Mouse (Mus musculus): ENCODE measurements at regions not wholly inside any gene's neighbourhood (a gene's known extent, or its start where the extent isn't known, plus 50 kb on each side); places are given as distances from the start of the nearest gene placed in this dataset.

DNA sequence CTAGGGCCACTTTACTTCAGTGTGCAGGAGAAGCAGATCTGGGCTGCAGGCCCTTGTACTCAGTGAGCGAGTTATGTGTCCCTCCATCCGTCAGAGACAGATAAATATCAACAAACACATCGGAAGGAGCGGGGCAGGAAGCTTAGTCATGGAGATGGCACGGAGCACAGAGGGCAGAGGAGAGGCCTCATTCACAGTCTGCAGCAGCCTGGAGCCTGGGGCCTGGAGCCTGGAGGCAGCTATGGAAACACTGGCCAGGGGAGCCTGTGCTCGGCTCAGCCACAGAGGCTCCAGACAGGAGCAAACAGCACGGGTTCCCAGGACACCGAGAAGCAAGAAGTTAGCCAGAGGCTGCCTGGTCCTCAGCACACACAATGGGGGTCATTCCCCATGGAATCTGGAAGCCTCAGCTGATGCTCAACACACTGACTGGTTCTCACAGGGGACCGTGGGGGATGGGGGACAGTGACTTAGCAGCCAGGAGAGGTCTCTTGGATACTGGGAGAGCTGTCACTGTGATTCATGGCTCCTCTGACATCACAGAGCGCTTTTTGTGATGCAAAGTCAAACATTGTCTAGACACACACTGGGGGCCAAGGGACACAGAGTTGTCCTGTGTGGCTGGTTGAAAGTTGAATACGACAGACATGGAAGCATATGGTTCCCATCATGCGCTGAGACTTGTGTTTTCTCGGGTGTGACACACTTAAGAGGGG is 82.2 kb upstream of the Sulf2 start:
- DNase-seq (ENCODE audit: low read depth, low spot score): no peak

DNA sequence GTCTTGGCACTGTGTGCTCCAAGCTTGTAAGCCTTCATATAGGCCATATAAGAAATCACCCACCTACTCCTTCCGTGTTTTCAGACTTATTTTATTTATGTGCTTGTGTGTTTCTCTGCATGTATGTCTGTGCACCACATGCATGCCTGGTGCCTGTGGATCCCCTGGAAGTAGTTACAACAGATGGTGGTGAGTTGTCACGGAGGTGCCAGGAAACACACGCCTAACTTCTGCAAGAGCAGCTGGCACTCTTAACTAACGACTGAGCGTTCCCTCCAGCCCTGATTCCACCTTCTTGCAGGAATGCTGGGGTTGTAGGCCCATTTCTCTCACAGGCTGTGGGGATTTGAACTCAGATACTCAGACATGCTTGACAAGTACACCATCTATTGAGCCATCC is 80.6 kb upstream of the Sulf2 start:
- peak; percentile 58 for DNase-seq (ENCODE audit: low read depth, low spot score)

DNA sequence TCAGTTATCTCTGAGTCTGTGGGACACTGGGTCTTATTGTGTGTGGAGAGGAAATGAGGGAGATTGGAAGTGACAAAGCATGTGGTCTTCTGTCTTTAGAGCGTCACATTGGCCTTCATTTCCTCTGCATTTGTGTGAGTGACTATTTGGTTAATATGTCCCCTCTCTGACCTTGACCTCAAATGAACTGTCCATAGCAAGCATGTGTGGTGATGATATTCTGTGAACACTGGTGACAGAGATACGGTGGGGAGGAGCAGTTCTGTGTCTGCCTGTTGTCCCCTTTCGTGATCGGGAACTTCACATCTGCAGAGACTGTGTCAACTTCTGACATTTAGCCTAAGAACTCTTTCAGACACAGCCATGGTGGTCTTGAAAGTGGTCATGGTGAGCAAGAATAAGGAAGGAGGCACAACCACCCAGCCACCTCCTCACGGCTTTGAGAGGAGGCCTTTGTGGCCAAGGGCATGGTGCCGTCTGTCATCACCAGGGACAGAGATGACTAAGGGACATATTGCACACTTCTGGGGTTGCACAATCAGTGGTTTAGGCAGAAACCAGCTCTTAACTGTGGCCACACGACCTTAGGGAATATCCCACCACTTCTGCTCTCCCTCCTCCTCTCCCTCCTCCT is 79.2 kb upstream of the Sulf2 start:
- DNase-seq (ENCODE audit: low read depth, low spot score): no peak

DNA sequence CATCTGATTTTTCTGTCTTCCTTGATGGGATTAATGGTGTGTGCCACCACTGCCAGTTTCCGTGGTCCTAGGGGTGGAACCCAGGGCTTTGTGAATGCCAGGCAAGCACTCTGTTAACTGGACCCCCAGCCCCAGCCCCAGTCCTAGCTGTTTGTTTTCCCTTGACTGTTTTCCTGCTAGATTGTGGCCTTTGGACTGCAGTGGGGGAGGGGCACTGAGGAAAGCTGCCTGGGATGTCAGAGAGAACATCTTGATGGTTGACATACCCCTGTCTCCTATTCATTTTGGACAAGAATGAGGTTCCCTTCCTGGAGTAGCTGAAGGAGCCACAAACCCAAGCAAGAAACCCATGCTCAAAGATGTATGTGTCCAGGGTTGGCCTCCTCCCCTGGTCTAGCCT is 77.8 kb upstream of the Sulf2 start:
- DNase-seq (ENCODE audit: low read depth, low spot score): no peak

DNA sequence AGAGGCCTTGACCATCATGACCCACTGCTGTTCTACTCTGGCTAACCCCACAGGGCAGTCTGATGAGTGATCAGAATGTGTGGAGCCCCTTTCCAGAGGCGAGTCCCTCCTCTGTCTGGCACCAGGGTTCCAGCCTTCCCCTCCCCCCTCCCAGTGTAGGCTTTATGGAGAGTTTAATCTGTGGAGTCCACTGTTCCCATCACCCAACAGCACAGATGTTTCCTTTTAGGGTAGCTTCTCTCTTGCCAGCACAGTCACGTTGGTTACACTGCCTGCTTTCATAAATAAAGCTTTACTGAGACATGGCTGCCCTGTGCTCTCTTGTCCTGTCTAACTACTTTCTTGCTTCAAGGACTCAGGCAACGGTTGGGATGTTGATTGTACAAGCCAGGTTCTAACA is 76.9 kb upstream of the Sulf2 start:
- peak; percentile 35 for DNase-seq (ENCODE audit: low read depth, low spot score)

DNA sequence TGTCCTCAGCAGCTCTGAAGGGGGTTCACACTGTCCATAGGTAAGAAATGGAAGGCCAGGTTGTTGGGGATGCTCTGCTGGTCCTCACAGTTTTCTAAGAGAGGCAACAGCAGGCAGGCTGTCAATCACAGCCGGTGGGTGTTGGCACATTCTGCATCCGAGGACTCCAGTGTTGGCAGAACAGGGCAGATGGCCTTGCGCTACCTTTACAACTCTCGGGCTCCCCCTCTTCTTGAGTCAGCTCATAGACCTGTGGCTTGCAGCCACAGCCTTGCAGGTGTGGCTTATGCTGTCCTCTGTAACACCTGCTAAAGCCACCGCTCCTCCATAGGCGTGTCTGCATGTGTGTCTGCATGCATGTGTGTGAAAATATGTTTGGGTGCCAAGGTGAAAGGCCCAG is 75.2 kb upstream of the Sulf2 start:
- DNase-seq (ENCODE audit: low read depth, low spot score): no peak

DNA sequence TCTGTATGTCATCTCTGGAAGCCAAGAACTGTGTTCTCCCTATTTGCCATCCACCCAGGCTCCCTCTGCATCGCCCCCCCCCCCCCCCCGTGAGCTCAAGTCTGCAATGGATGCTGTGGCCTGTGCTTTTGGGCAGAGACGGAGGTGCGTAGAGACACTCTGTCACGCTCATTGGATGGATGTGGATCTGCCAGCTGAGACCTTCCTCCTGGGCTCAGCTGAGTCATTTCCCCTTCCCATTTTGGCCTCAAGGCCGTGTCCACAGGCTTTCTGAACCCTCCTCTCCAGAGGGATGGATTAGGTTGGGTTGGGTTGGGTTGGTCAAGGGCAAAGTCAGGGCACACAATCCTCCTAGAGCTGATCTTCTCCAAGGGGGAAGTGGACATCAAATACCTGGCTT is 72.9 kb upstream of the Sulf2 start:
- no peak for DNase-seq (ENCODE audit: low read depth, low spot score)

DNA sequence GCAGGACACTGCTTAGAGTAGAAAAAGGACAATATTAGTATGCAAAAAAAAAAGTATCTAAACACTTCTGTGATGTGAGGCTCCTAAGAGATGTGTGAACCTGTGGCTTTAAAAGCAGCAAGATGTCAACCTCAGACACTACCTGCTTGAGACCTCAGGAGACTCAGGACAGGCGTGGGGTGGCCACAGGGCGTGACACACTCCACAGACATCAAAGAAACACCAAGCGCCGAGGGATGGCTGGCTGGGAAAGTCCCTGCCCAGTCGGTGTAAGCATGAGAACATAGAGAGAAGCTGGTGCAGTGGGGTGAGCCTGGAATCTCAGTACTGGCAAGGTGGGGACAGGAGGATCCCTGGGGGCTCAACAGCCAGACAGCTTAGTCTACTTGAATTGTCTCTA is 72.0 kb upstream of the Sulf2 start:
- DNase-seq (ENCODE audit: low read depth, low spot score): no peak

DNA sequence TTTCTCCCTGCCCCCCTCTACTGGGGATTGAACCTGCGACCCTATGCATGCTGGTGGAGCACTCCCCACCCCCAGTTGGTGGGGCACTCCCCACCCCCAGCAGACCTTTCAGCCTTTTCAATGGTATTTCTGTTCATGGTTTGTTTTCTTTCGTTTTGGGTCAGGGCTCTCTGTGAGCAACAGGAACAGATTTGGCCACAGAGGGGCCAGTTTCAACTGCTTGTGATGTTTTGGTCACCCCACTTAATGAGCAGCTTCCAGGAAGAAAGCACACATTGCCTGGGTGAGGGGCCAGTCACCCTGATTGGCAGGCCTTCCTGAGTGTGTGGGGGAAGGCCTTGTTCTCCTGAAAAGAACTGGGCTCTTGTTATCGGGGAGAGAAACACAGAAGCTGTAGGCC is 71.5 kb upstream of the Sulf2 start:
- DNase-seq (ENCODE audit: low read depth, low spot score): no peak

DNA sequence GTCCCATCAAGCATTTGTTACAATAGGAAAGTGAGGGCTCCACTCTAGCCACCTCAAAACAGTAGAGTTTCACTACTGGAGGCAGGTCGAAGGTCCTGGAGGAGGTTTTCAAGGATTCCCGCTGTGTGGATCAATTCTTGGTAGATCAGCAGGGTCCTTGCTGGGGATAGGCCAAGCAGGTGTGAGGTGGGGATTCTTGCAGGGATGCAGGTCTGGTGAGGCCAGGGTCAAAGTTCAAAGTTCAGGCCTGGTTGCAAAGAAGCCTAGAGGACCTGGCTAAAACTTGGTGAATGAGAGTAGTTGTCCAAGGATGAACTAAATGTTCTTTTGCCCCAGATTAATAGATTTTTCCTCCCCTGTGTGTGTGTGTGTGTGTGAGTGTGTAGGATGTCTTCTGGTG is 70.9 kb upstream of the Sulf2 start:
- no peak for DNase-seq (ENCODE audit: low read depth, low spot score)

DNA sequence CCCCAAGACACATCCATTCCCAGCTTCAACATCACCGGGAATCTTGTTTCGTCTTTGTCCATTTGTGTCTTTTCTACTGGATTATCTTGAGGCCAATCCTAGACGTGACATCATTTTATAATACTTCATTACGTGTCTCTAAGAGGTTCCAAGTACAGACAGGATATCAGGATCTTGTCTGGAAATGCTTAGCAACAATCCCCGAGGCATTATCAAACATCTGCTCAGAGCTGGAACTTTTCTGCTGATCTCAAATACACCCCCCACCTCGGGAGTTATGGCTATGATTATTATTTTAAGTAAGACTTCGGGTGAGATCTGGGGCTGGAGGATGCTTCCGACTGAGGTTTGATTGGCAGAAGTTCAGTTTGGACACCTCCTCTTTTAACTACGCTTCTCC is 69.9 kb upstream of the Sulf2 start:
- no peak for DNase-seq (ENCODE audit: low read depth, low spot score)

DNA sequence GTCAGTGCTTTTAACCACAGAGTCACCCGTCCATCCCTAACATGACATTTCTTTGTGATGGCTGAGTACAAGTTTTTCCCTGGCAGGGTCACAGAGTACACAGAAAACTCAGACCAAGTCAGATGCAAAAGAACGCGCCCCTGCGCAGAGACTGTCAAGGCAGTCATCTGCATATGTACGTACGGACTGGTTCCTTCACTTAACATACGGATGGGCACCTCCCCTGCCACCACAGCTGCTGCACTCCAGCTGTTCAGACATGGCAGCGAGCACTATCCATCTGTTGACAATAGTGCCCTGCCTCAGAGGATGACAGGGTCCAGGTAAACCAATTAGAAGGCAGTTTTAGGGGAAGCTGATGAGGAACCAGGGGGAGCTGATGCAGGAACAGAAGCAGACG is 63.3 kb upstream of the Sulf2 start:
- no peak for DNase-seq (ENCODE audit: low read depth, low spot score)

DNA sequence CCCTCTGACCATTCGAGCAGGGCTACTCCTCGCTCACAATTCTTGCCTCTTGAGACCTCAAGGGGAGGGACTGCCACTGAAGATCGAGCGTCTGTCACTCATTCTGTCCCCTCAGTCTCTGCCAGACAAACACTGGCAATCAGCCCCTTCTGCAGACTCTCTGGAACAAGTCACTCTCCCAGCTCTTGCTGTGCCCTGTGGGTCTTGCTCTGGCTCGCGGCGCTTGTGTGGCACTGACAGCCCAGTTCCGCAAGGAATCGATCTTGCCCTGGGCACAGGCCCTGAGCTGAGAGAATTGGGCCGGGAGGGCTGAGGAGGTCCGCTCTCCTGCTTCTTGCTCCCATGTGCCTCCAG is 61.0 kb upstream of the Sulf2 start:
- DNase-seq (ENCODE audit: low read depth, low spot score): no peak

DNA sequence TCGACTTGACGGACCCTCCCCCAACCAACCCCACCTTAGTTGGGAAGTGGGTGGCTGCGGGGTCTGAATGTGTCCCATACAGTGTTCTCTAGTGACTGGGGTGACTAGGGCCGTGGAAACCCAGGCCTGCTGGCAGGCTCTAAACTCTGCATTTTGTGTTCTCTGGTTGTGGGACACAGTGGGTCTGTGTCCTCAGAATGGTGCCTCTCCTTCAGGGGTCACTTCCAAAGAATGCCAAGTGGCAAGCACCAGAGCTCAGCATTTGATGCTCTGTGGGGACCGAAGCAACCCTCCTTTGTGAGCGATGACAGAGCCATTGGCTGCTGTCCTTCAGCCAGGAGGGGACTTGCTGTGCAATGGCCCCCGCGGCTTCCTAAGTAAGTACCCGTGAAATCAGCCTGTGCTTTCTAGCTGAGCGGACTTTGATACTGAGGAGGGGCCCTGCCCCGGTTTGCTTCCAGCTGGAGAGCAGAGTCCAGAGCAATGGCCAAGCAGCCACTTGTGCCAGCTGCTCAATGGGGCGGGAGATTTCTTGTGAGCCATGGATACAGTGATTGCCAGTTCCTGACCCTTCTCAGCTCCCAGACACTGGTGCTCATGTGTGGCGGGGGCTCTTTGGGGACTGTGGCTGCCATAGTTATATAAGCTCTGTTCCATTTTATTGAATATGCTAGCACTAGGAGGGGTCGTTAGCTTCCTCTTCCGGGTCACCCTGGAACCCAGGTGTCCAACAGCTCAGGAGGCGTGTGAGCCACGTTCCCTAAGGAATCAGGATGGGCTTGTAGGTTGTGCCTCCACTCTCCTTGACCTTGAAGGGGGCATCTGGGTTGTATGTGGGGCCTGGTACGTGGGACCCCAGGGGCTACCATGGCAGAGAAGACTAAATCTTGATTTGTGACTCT is 60.4 kb upstream of the Sulf2 start:
- DNase-seq (ENCODE audit: low read depth, low spot score): no peak

DNA sequence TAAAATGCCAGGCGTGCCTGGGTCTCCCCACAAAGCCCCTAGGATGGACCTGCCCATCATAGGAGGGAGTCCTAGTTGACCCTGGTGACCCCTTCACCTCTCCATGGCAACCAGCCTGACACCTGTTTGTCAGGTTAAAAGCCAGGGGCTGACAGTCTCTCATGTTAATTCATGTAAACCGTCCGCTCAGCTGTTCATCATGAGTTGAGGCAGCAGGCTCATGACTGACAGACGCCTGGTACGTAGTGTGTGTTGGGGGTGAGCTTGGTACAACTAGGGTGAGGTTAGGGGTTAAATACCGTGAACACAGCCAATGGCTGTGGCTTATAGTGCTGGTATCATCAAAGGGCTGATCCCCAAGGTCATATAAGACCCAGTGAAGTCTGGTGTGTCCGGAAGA is 59.7 kb upstream of the Sulf2 start:
- DNase-seq (ENCODE audit: low read depth, low spot score): no peak

DNA sequence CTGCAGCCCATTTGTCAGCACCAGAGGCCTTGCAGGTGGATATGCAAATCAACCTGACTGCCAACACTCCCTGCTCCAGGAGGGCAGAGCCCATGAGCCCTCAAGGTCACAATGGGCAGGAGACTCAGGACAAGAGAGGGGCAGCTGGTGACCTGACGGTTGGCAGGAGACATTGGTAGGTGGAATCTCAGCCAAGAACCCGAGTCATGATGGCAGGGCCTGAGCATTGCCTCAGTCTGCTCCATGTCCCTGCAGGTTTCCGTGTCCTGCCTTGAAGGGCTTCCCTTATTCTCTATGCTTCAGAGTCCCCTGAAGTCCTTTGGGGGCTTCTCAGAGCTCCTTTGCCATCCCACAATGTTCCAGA is 51.7 kb upstream of the Sulf2 start:
- no peak for DNase-seq (ENCODE audit: low read depth, low spot score)

DNA sequence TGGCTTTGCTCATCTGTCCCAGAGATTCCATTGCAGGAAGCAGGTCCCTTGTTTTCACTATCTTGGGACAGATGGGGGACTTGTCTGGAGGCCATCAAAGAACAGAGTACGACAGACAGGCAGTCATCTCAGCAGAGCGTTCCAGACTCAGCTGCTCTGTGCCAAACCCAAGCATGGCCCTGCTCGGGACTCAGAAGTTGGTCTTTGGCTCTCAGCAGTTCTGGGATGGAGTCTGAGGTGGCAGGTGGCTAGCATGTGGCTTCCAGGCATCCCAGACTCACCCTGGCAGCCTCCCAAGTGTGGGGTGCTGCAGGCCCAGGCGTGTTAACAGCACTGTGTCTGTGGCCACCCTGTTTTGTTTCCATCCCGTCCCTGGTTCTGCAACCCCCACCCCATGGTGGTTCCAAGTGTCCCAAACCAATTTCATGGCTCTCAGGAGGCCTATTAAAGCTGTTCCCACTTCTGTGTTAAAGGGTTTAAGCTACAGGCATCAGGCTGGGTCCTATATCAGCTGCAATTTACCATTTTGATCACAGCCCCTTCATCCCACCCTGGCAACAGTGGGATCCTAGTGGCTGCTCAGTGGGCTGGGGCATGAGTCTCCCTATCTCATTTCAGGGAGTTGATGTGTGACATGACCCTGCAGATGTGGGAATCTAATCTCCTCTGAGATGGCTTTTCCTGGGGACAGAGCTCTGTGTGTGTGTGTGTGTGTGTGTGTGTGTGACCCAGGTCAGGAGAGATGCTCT is 51.1 kb upstream of the Sulf2 start:
- DNase-seq (ENCODE audit: low read depth, low spot score): no peak
